ENCODE assay signal across 22 mouse cellular contexts in the genomic region with DNA sequence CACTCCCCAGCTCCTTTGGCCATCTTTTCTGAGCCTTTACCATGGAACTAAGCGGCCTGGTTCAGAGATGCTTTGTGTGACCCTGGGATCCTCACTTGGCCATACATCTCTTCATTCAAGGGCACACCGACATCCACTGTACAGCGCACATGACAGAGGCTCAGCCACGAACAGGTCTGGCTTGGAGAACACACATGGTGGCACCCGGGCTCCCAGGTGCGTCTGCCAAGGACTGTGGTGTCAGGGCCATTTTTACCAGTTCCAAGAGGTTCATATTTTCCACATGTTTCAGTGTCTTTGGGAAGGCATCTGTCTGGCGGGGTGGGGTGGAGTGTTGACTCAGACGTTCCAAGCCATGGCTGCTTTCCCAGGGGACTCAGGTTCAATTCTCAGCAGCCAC. TPM values are rescaled to one million over a fixed set of nuclear protein-coding genes. Genes with fewer than 3 reads are reported as not detected.
DNase-seq lines count a peak whose midpoint lies in the region; ATAC-seq lines count a peak whose summit lies in the region.
"Had no signal": no experiment of that assay in that cellular context is flagged by ENCODE, and none has a peak within 500 bp of the region (broad histone marks: within the 10 kb centered on the region; RNA-seq: fewer than 3 reads in every experiment).

No protein-coding gene starts in this region.

- H3K4me1 ChIP-seq in embryonic facial prominence, embryonic 14.5 days (ENCODE audit: control insufficient read depth, insufficient read depth, low read length): no peaks in the 10 kb centered on the region
- no peaks in the 10 kb centered on the region for H3K4me1 ChIP-seq in embryonic facial prominence, embryonic 10.5 days
- H3K4me1 ChIP-seq: embryonic facial prominence, embryonic 13.5 days; forebrain, embryonic 13.5 days; forebrain, embryonic 15.5 days had no signal

- no peak overlapping the region for H3K4me2 ChIP-seq in embryonic facial prominence, embryonic 14.5 days (ENCODE audit: low read depth, low read length)
- H3K4me2 ChIP-seq: embryonic facial prominence, embryonic 13.5 days; forebrain, embryonic 13.5 days; forebrain, embryonic 15.5 days had no signal

- H3K27me3 ChIP-seq in embryonic facial prominence, embryonic 14.5 days (replicated peaks; ENCODE audit: control insufficient read depth, insufficient read depth, low read length): no peaks in the 10 kb centered on the region
- no peaks in the 10 kb centered on the region for H3K27me3 ChIP-seq in embryonic facial prominence, embryonic 10.5 days (replicated peaks; ENCODE audit: low read depth, poor library complexity, severe bottlenecking)
- H3K27me3 ChIP-seq: CH12.LX; embryonic facial prominence, embryonic 13.5 days; forebrain, embryonic 13.5 days; forebrain, embryonic 15.5 days; Patski had no signal

- H3K9me3 ChIP-seq in embryonic facial prominence, embryonic 14.5 days (ENCODE audit: control insufficient read depth, low read length): no peaks in the 10 kb centered on the region
- H3K9me3 ChIP-seq in embryonic facial prominence, embryonic 10.5 days: peaks cover 13% of the 10 kb centered on the region; the same call in 1 of the 2 replicates
- H3K9me3 ChIP-seq: embryonic facial prominence, embryonic 13.5 days; forebrain, embryonic 15.5 days; G1E had no signal

- no peak overlapping the region for H3K4me3 ChIP-seq in embryonic facial prominence, embryonic 14.5 days (ENCODE audit: low read depth, low read length)
- H3K4me3 ChIP-seq in embryonic facial prominence, embryonic 10.5 days: no peak overlapping the region
- H3K4me3 ChIP-seq: embryonic facial prominence, embryonic 13.5 days; forebrain, embryonic 13.5 days; forebrain, embryonic 15.5 days had no signal

- H3K9ac ChIP-seq in embryonic facial prominence, embryonic 14.5 days (ENCODE audit: low read depth, low read length): no peak overlapping the region
- H3K9ac ChIP-seq: embryonic facial prominence, embryonic 13.5 days; forebrain, embryonic 13.5 days; forebrain, embryonic 15.5 days; forebrain, postnatal 0 days had no signal

- DNase-seq in adrenal gland, adult (ENCODE audit: inconsistent age in 2 of 2, low spot score in 1 of 2): peak; percentile 39 to 65
- DNase-seq in adrenal gland, adult 18-20 months (ENCODE audit: low spot score in 2 of 2): no peak
- DNase-seq in adrenal gland, postnatal 10 days: peak; percentile 41
- no peak for DNase-seq in adrenal gland, postnatal 25 days
- DNase-seq in embryonic facial prominence, embryonic 14.5 days (ENCODE audit: low spot score): no peak
- no peak for DNase-seq in embryonic facial prominence, embryonic 10.5 days (ENCODE audit: low spot score)
- peak; percentile 28 to 45 for DNase-seq in adrenal gland, postnatal 36 days
- DNase-seq: B cell, adult 2 months; cerebellum, adult 11 months; cerebellum, adult 18-20 months; cerebellum, adult 8-10 months; cerebellum, adult 9-11 months; cerebellum, postnatal 25 days; forebrain, postnatal 0 days had no signal

- H3K36me3 ChIP-seq in embryonic facial prominence, embryonic 14.5 days (ENCODE audit: control insufficient read depth, insufficient read depth, low read length): peaks cover 98% of the 10 kb centered on the region
- peaks cover 100% of the 10 kb centered on the region for H3K36me3 ChIP-seq in embryonic facial prominence, embryonic 10.5 days (replicated peaks)
- H3K36me3 ChIP-seq: G1E had no signal

- WGBS in embryonic facial prominence, embryonic 14.5 days: 93% methylated on average over 8 of the region's 8 CpGs
- 93% methylated on average over 8 of the region's 8 CpGs for WGBS in embryonic facial prominence, embryonic 10.5 days

- 0 out of 2 replicates have a peak, but pooled peaks have one; percentile 5 for ATAC-seq in embryonic facial prominence, embryonic 14.5 days (ENCODE audit: low read depth)
- ATAC-seq: activated CD4-positive, CD25-positive, alpha-beta regulatory T cell, adult 4 months; CD4-positive, CD25-positive, alpha-beta regulatory T cell, adult 4 months; forebrain, embryonic 13.5 days; forebrain, embryonic 15.5 days; forebrain, postnatal 0 days; Patski had no signal

- no peak overlapping the region for H3K27ac ChIP-seq in embryonic facial prominence, embryonic 14.5 days (replicated peaks; ENCODE audit: low read depth, low read length)
- no peak overlapping the region for H3K27ac ChIP-seq in embryonic facial prominence, embryonic 10.5 days (replicated peaks)
- H3K27ac ChIP-seq: embryonic facial prominence, embryonic 13.5 days; forebrain, embryonic 13.5 days; forebrain, embryonic 15.5 days had no signal

RNA-seq across cellular contexts. Expression of gene Aifm2, which starts 27.3 kb away (rescaled TPM):
- total RNA-seq in adrenal gland, adult 18-20 months (2021): 100 to 1,000 TPM; 238 to 400 TPM
- total RNA-seq in adrenal gland, postnatal 10 days (2021): 100 to 1,000 TPM; 292 TPM
- 310 and 356 TPM in 2 replicates for total RNA-seq in adrenal gland, postnatal 25 days (2021)
- 13.0 and 13.8 TPM in 2 replicates for polyA plus RNA-seq in embryonic facial prominence, embryonic 14.5 days (2014; fragmentation: Nextera tagmentation; extraction: Ambion mirVana)
- polyA plus RNA-seq in embryonic facial prominence, embryonic 10.5 days (2016; fragmentation: Nextera tagmentation; extraction: Ambion mirVana): 8.2 and 11.8 TPM in 2 replicates
- total RNA-seq in adrenal gland, postnatal 36 days (2021): 100 to 1,000 TPM; 187 to 377 TPM

RNA-seq across cellular contexts. Expression of gene H2afy2, which starts 41.6 kb away (rescaled TPM):
- 1 to 10 TPM; 6.9 to 7.4 TPM for total RNA-seq in adrenal gland, adult 18-20 months (2021)
- 10 to 100 TPM; 13.4 to 16.9 TPM for total RNA-seq in adrenal gland, postnatal 10 days (2021)
- total RNA-seq in adrenal gland, postnatal 25 days (2021): 9.8 and 11.3 TPM in 2 replicates
- polyA plus RNA-seq in embryonic facial prominence, embryonic 14.5 days (2014; fragmentation: Nextera tagmentation; extraction: Ambion mirVana): 87.2 and 110 TPM in 2 replicates
- polyA plus RNA-seq in embryonic facial prominence, embryonic 10.5 days (2016; fragmentation: Nextera tagmentation; extraction: Ambion mirVana): 368 and 392 TPM in 2 replicates
- 1 to 10 TPM; 9.1 to 9.4 TPM for total RNA-seq in adrenal gland, postnatal 36 days (2021)
- total RNA-seq: CH12.LX had no signal
- polyA plus RNA-seq: CD4-positive, CD25-positive, alpha-beta regulatory T cell, adult 4 months; G1E had no signal

RNA-seq across cellular contexts. Expression of gene Tysnd1, which starts 47.0 kb away (rescaled TPM):
- total RNA-seq in adrenal gland, adult 18-20 months (2021): 100 to 1,000 TPM in 1 of 2 experiments, 10 to 100 TPM in 1; 82.4 to 130 TPM
- 10 to 100 TPM; 84.3 to 87.3 TPM for total RNA-seq in adrenal gland, postnatal 10 days (2021)
- total RNA-seq in adrenal gland, postnatal 25 days (2021): 109 and 115 TPM in 2 replicates
- 33.4 and 36.3 TPM in 2 replicates for polyA plus RNA-seq in embryonic facial prominence, embryonic 14.5 days (2014; fragmentation: Nextera tagmentation; extraction: Ambion mirVana)
- polyA plus RNA-seq in embryonic facial prominence, embryonic 10.5 days (2016; fragmentation: Nextera tagmentation; extraction: Ambion mirVana): 29.4 and 31.2 TPM in 2 replicates
- 100 to 1,000 TPM in 1 of 2 experiments, 10 to 100 TPM in 1; 66.4 to 113 TPM for total RNA-seq in adrenal gland, postnatal 36 days (2021)

Comparison
In these comparisons a context has a peak if more than half of its experiments do, and no peak if none do; other contexts are left out.
1. DNase-seq: peak in adrenal gland, adult (2 of 2), adrenal gland, postnatal 10 days (single experiment) and adrenal gland, postnatal 36 days (2 of 2); none in adrenal gland, adult 18-20 months (0 of 2), adrenal gland, postnatal 25 days (single experiment), embryonic facial prominence, embryonic 14.5 days (single experiment) and embryonic facial prominence, embryonic 10.5 days (single experiment).